Mouse (Mus musculus) hindbrain, embryonic 13.5 days (tissue): ENCODE data around the gene Actr10. TPM values are rescaled to one million over a fixed set of nuclear protein-coding genes. Genes with fewer than 3 reads are reported as not detected.
A peak's percentile ranks its signal among the peaks of the same experiment; 100 is the strongest.

Source experiments
- ATAC-seq: fragments of 200-750 bp; cut with Nextera tagmentation; 2 replicates; pipeline ENCODE4 v1.8.0; 2017; ENCODE audit warnings: moderate TSS enrichment; ENCODE audit not compliant: low FRiP score
- H3K27ac ChIP-seq: fragments of 300-500 bp; sonication (generic); 2 replicates; pipeline ENCODE4 v1.5.1; 2015; ENCODE audit warnings: inconsistent platforms, mild to moderate bottlenecking, moderate library complexity
- H3K27me3 ChIP-seq: fragments of 300-500 bp; sonication (generic); 2 replicates; pipeline ENCODE4 v1.6.1; 2015; ENCODE audit warnings: mild to moderate bottlenecking, inconsistent platforms
- H3K36me3 ChIP-seq: fragments of 300-500 bp; sonication (generic); 2 replicates; pipeline ENCODE4 v1.6.1; 2015; ENCODE audit warnings: mild to moderate bottlenecking, inconsistent platforms
- H3K4me1 ChIP-seq: fragments of 300-500 bp; sonication (generic); replicated peaks from 2 replicates; pipeline ENCODE4 v1.6.1; 2015; ENCODE audit warnings: inconsistent platforms
- H3K4me2 ChIP-seq: fragments of 300-500 bp; sonication (generic); 2 replicates; pipeline ENCODE4 v1.6.1; 2015; ENCODE audit warnings: inconsistent platforms, mild to moderate bottlenecking, moderate library complexity
- H3K4me3 ChIP-seq: fragments of 300-500 bp; sonication (generic); 2 replicates; pipeline ENCODE4 v1.5.1; 2015; ENCODE audit warnings: mild to moderate bottlenecking, inconsistent platforms
- H3K9ac ChIP-seq: fragments of 300-500 bp; sonication (generic); 2 replicates; pipeline ENCODE4 v1.6.1; 2015; ENCODE audit warnings: mild to moderate bottlenecking, inconsistent platforms
- H3K9me3 ChIP-seq: fragments of 300-500 bp; sonication (generic); 2 replicates; pipeline ENCODE4 v1.6.1; 2016; ENCODE audit warnings: inconsistent platforms
- WGBS: fragments of 180-500 bp; shearing (Covaris S2); methylation state at CpG from one replicate; pipeline ENCODE4 v1.1.7; 2015; 5-methylcytosine and 5-hydroxymethylcytosine counted together
- polyA plus RNA-seq: library from polyadenylated mRNA; unstranded; fragments of >200 nt; fragmentation: Nextera tagmentation; extraction: Ambion mirVana; gene quantifications from 2 replicates; pipeline ENCODE4 v1.2.1, GENCODE M21; 2015

Gene Actr10
- 216 TPM in 2 replicates for polyA plus RNA-seq

- ATAC-seq: peak; percentile 96
Observed at GRCm38 (mm10) chr12:70937571-70938384, at the start of gene Actr10. Gene Actr10, plus strand, starts transcription at chr12:70937857.

GRCm38 (mm10) chr12:70890405-70890804 lies 47.3 kb upstream of the Actr10 start:
- WGBS: 71% methylated on average over 5 of the region's 5 CpGs
- no peaks in the 10 kb centered on the region for H3K4me1 ChIP-seq
- no peaks in the 10 kb centered on the region for H3K9me3 ChIP-seq
- ATAC-seq: no peak
- peaks cover 31% of the 10 kb centered on the region for H3K36me3 ChIP-seq
- H3K27me3 ChIP-seq: no peaks in the 10 kb centered on the region
- no peak overlapping the region for H3K9ac ChIP-seq
- H3K4me3 ChIP-seq: no peak overlapping the region
- H3K4me2 ChIP-seq: no peak overlapping the region
- no peak overlapping the region for H3K27ac ChIP-seq

More at GRCm38 (mm10) chr12:70937571-70938384, at the start of gene Actr10:
- Histone ChIP-seq H3K36me3 (peaks cover 13% of the 10 kb centered on the region), H3K27ac (peak within 1 kb of the TSS; percentile 87), H3K4me3 (peak within 1 kb of the TSS; percentile 87), H3K4me2 (peak within 1 kb of the TSS; percentile 64), H3K9ac (peak within 1 kb of the TSS; percentile 92), H3K9me3 (no peaks in the 10 kb centered on the region), H3K4me1 (peaks cover 13% of the 10 kb centered on the region), H3K27me3 (no peaks in the 10 kb centered on the region)
- under 1% methylated on average over 59 of the region's 59 CpGs for WGBS

GRCm38 (mm10) chr12:70890874-70891470 lies 46.7 kb upstream of the Actr10 start:
- H3K9me3 ChIP-seq: no peaks in the 10 kb centered on the region
- no peak for ATAC-seq
- peaks cover 31% of the 10 kb centered on the region for H3K36me3 ChIP-seq
- 83% methylated on average over 8 of the region's 8 CpGs for WGBS
- no peak overlapping the region for H3K4me2 ChIP-seq
- no peak overlapping the region for H3K27ac ChIP-seq
- H3K9ac ChIP-seq: no peak overlapping the region
- no peak overlapping the region for H3K4me3 ChIP-seq
- no peaks in the 10 kb centered on the region for H3K27me3 ChIP-seq
- H3K4me1 ChIP-seq: no peaks in the 10 kb centered on the region

GRCm38 (mm10) chr12:70895275-70895674 lies 42.4 kb upstream of the Actr10 start:
- ATAC-seq: no peak
- H3K9me3 ChIP-seq: no peaks in the 10 kb centered on the region
- 86% methylated on average over 7 of the region's 7 CpGs for WGBS
- H3K4me2 ChIP-seq: no peak overlapping the region
- peaks cover 33% of the 10 kb centered on the region for H3K36me3 ChIP-seq
- H3K4me1 ChIP-seq: no peaks in the 10 kb centered on the region
- H3K9ac ChIP-seq: no peak overlapping the region
- no peaks in the 10 kb centered on the region for H3K27me3 ChIP-seq
- H3K27ac ChIP-seq: no peak overlapping the region
- H3K4me3 ChIP-seq: no peak overlapping the region

- 92% methylated on average over 10 of the region's 10 CpGs for WGBS
- Histone ChIP-seq H3K9ac (no peak overlapping the region), H3K9me3 (no peaks in the 10 kb centered on the region), H3K27ac (no peak overlapping the region), H3K27me3 (no peaks in the 10 kb centered on the region), H3K4me3 (no peak overlapping the region), H3K4me1 (no peaks in the 10 kb centered on the region), H3K36me3 (peaks cover 27% of the 10 kb centered on the region), H3K4me2 (no peak overlapping the region)
- no peak for ATAC-seq
Observed at GRCm38 (mm10) chr12:70896068-70896467, 41.6 kb upstream of the Actr10 start.

GRCm38 (mm10) chr12:70897434-70897833 lies 40.2 kb upstream of the Actr10 start:
- Histone ChIP-seq H3K4me2 (no peak overlapping the region), H3K4me3 (no peak overlapping the region), H3K9me3 (no peaks in the 10 kb centered on the region), H3K27ac (no peak overlapping the region), H3K36me3 (peaks cover 22% of the 10 kb centered on the region), H3K4me1 (no peaks in the 10 kb centered on the region), H3K27me3 (no peaks in the 10 kb centered on the region), H3K9ac (no peak overlapping the region)
- ATAC-seq: no peak
- WGBS: 82% methylated on average over 8 of the region's 8 CpGs

GRCm38 (mm10) chr12:70898450-70898849 lies 39.2 kb upstream of the Actr10 start:
- 90% methylated on average over 8 of the region's 8 CpGs for WGBS
- ATAC-seq: no peak

GRCm38 (mm10) chr12:70904471-70904870 lies 33.2 kb upstream of the Actr10 start:
- no peaks in the 10 kb centered on the region for H3K4me1 ChIP-seq
- H3K4me3 ChIP-seq: no peak overlapping the region
- H3K9ac ChIP-seq: no peak overlapping the region
- no peak overlapping the region for H3K4me2 ChIP-seq
- peaks cover 6% of the 10 kb centered on the region; the same call in 1 of the 2 replicates for H3K9me3 ChIP-seq
- ATAC-seq: no peak
- no peak overlapping the region for H3K27ac ChIP-seq
- peaks cover 1% of the 10 kb centered on the region; the same call in 1 of the 2 replicates for H3K36me3 ChIP-seq
- 94% methylated on average over 10 of the region's 10 CpGs for WGBS
- H3K27me3 ChIP-seq: 0 out of 2 replicates have a peak, but pooled peaks cover 2% of the 10 kb centered on the region

More at GRCm38 (mm10) chr12:70898450-70898849, 39.2 kb upstream of the Actr10 start:
- Histone ChIP-seq H3K4me1 (no peaks in the 10 kb centered on the region), H3K27ac (no peak overlapping the region), H3K4me3 (no peak overlapping the region), H3K36me3 (peaks cover 18% of the 10 kb centered on the region; the same call in 1 of the 2 replicates), H3K4me2 (no peak overlapping the region), H3K9me3 (no peaks in the 10 kb centered on the region), H3K27me3 (no peaks in the 10 kb centered on the region), H3K9ac (no peak overlapping the region)

GRCm38 (mm10) chr12:70906867-70907266 lies 30.8 kb upstream of the Actr10 start:
- H3K4me1 ChIP-seq: 0 out of 2 replicates have a peak, but pooled peaks cover 4% of the 10 kb centered on the region
- H3K9me3 ChIP-seq: peaks cover 6% of the 10 kb centered on the region; the same call in 1 of the 2 replicates
- 88% methylated on average over 9 of the region's 9 CpGs for WGBS
- no peak overlapping the region for H3K4me2 ChIP-seq
- H3K9ac ChIP-seq: no peak overlapping the region
- no peak for ATAC-seq
- no peaks in the 10 kb centered on the region for H3K36me3 ChIP-seq
- H3K27me3 ChIP-seq: 0 out of 2 replicates have a peak, but pooled peaks cover 2% of the 10 kb centered on the region
- H3K4me3 ChIP-seq: no peak overlapping the region
- H3K27ac ChIP-seq: no peak overlapping the region

- Histone ChIP-seq H3K4me2 (no peak overlapping the region), H3K27me3 (0 out of 2 replicates have a peak, but pooled peaks cover 2% of the 10 kb centered on the region), H3K4me1 (0 out of 2 replicates have a peak, but pooled peaks cover 7% of the 10 kb centered on the region), H3K9me3 (peaks cover 6% of the 10 kb centered on the region; the same call in 1 of the 2 replicates), H3K9ac (no peak overlapping the region), H3K27ac (no peak overlapping the region), H3K36me3 (no peaks in the 10 kb centered on the region), H3K4me3 (no peak overlapping the region)
- no peak for ATAC-seq
- WGBS: 86% methylated on average over 11 of the region's 11 CpGs
Observed at GRCm38 (mm10) chr12:70907651-70908050, 30.0 kb upstream of the Actr10 start.

GRCm38 (mm10) chr12:70908076-70908475 lies 29.6 kb upstream of the Actr10 start:
- peaks cover 6% of the 10 kb centered on the region; the same call in 1 of the 2 replicates for H3K9me3 ChIP-seq
- no peak for ATAC-seq
- no peak overlapping the region for H3K27ac ChIP-seq
- H3K36me3 ChIP-seq: no peaks in the 10 kb centered on the region
- no peak overlapping the region for H3K4me2 ChIP-seq
- 77% methylated on average over 4 of the region's 4 CpGs for WGBS
- H3K27me3 ChIP-seq: 0 out of 2 replicates have a peak, but pooled peaks cover 2% of the 10 kb centered on the region
- H3K4me3 ChIP-seq: no peak overlapping the region
- no peak overlapping the region for H3K9ac ChIP-seq
- 0 out of 2 replicates have a peak, but pooled peaks cover 7% of the 10 kb centered on the region for H3K4me1 ChIP-seq

- ATAC-seq: peak; percentile 40; the same call in 1 of the 2 replicates
- Histone ChIP-seq H3K36me3 (no peaks in the 10 kb centered on the region), H3K9ac (no peak overlapping the region), H3K4me1 (0 out of 2 replicates have a peak, but pooled peaks cover 7% of the 10 kb centered on the region), H3K4me2 (no peak overlapping the region), H3K27me3 (0 out of 2 replicates have a peak, but pooled peaks cover 2% of the 10 kb centered on the region), H3K4me3 (no peak overlapping the region), H3K9me3 (peaks cover 6% of the 10 kb centered on the region; the same call in 1 of the 2 replicates), H3K27ac (no peak overlapping the region)
- 12% methylated on average over 9 of the region's 9 CpGs for WGBS
Observed at GRCm38 (mm10) chr12:70910241-70910720, 27.4 kb upstream of the Actr10 start.
